Mouse (Mus musculus) ES-E14 (cell line): ENCODE measurements at regions not wholly inside any gene's neighbourhood (a gene's known extent, or its start where the extent isn't known, plus 50 kb on each side); places are given as distances from the start of the nearest gene placed in this dataset.

Source experiments
- CHD2 ChIP-seq: IDR thresholded peaks from 2 replicates; pipeline ENCODE4 v1.6.1; 2014; ENCODE audit warnings: mild to moderate bottlenecking, low read depth, low read length, inconsistent platforms
- ZC3H11A ChIP-seq: IDR thresholded peaks from 2 replicates; pipeline ENCODE4 v1.6.1; 2012; ENCODE audit warnings: low read depth, mild to moderate bottlenecking, inconsistent platforms, low read length, borderline replicate concordance
- ZNF384 ChIP-seq: IDR thresholded peaks from 2 replicates; pipeline ENCODE4 v1.6.1; 2012; ENCODE audit warnings: low read depth, low read length, inconsistent platforms

GRCm38 (mm10) chr3:52422826-52423225 lies 154.7 kb downstream of the Foxo1 start:
- TF ChIP-seq CHD2 = no peak
- TF ChIP-seq ZC3H11A = no peak
- TF ChIP-seq ZNF384 = no peak
